Mouse (Mus musculus) spleen, embryonic (tissue): ENCODE results near the gene Aldh1a1.
"Not testable (repeated sequence)": the region's sequence is repeated elsewhere in the genome, so short reads cannot be mapped to it uniquely, and the experiment has no call there.

Experiments
- CTCF ChIA-PET: fragments of 350-600 bp; sonication (Branson Sonifier 250); formaldehyde crosslinking; loops from one replicate; lab custom pipeline; 2022; lab: Charles Lee

Aldh1a1 gene

DNA sequence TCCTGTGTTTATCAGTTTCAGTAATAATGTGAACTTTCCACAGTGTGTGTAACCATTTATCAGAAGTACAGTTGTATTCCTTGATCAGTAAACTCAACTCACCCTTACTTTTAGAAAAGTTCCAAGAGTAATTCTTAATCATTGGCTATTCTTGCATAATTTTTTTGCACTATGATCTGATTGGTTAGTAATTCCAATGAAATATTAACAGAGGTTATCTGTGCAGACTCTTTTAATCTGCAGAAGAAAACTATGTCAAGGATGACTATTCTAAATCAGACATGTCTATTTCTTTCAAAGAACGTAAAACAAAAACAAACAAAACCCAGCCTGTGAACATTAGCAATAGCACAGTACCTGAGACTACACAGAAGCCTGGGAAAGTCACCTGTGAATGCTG is 62.9 kb downstream of the Aldh1a1 start:
- CTCF ChIA-PET = no interaction called here

DNA sequence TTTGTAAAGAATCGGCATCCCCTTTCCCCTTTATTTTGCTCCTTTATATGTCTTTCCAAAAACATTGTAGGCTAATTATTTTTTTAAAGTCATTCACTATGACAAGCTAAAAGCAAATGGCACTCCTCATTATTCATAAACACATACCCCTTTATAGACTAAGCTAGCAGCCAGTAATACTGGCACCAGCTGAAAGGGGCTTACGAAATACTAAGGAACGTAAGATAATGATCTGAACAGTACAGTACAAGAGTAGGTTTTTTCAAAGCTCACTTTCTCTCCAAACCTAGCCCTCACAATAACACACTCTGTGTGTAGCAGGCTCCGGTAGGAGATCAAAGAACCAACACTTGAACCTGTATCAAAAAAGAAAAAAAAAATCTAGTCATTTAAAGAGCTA is 64.7 kb downstream of the Aldh1a1 start:
- CTCF ChIA-PET = no interaction called here

DNA sequence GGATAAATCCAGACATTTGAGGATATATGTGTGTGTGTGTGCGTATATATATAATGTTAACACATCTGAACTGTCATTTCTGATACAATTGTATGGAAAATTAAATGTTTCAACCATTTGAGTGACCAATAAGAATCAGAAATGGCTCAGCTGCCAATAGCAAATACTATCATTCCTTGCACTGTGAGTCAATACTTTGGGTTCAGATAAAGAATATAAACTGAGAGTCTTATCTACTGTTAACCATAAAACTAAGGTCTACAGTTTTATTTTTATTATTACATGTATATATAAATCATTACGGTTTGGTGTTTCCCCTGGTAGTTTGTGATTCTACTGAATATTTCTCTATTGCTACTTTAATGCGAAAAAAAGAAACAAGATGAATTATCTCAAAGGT is 65.6 kb downstream of the Aldh1a1 start:
- CTCF ChIA-PET = no interaction called here

DNA sequence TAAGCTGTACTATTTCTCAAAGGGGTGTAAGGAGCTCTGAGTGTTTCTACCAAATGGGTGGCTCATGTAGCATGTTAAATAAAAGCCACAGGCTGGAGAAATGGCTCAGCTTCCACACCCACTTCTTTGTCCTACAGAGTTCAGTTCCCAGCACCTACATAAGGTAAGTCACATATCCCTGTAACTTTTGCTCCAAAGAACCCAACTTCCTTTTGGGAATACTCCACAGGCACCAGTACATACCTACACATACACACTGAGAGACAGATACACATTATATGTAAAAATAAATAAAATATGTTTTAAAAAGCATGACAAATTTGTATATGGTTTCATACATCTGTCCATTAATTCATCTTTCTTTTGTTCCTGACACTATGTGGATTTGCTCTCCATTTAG is 66.0 kb downstream of the Aldh1a1 start:
- CTCF ChIA-PET = no interaction called here

DNA sequence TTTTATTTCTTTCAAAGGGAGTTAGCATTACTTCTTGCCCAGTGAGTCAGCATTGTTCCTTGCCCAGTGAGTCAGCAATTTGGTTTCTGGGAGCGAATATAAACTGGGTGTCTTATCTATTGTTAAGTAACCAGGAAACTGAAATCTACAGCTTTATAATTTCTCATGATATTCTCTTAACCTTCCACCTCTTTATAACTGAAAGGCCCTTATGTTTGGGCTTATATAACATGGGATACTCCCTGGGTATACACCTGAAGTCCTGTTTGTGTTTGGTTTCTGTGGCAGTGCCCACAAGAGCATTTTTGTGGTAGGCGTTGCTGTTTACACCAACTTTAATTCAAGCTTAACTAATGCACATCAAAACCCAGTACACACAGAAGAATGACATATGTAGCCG is 66.4 kb downstream of the Aldh1a1 start:
- CTCF ChIA-PET = no interaction called here

DNA sequence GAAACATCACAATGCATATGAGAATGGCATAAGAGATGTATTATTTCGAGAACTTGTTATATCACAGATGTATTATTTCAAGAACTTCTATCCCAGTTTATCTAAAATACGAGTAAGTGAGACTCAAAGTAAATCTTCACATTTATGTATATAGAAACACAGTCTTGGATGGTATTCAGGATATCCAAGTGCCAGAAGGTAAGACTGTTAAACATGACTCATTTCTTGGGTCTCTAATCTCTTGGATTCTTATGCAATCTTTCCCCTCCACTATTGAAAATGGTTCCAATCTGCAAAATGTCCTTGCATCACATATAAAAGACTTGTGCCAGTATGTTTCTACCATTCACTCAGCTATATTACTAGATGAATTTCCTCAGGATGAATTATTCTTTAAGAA is 67.4 kb downstream of the Aldh1a1 start:
- CTCF ChIA-PET = no interaction called here

DNA sequence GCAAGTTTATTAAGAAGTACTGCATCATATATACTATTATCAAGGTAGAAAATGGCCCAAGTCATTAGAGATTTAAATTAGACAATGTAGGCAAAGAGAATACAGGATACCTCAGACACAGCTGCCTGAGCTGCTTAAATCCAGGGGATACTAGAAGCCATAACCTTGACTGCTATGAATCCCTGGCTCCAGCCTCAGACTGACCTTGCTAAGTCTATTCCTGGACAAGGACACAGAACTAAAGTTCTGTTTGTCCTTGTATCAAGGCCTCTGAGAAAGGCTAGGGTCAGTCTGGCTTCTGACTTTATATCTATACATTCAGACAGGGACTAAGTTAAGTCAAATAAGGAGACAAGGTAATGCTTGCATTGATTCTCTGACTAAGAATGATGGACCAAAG is 69.9 kb downstream of the Aldh1a1 start:
- CTCF ChIA-PET = no interaction called here

DNA sequence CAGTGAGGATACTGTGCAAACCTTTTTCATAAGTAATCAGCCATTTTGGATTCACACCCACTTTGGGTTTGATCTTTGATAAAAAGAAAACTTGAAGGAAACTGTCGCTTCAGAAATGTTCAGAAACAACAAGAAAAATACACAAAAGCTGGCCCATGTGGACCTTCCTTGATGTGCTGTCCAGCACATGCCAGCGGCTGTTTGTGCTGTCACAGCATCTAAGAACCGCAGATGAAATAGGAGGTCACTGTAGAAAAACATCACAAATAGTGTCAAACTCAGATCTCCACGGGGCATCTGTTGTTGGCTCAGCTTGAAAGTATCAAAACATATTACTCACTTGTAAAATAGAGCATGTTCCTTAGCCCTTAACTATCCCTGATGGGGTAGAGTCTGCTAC is 73.8 kb downstream of the Aldh1a1 start:
- CTCF ChIA-PET = no interaction called here

DNA sequence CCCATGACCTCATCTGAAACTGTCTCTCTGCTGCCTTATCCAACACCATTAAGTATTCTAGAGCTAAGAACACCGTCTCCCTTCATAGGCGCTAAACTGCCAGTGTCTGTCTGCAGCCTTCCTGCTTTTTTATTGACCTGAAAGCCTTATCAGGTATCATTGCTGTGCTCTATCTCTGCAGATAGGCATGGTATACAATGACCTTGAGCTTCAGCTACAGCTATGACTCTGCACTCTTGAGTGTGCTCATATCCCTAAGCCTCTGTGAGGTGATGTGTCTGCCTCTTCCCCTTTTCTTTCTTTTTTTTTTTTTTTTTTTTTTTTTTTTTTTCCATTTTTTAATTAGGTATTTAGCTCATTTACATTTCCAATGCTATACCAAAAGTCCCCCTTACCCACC is 74.5 kb downstream of the Aldh1a1 start:
- CTCF ChIA-PET = no interaction called here

DNA sequence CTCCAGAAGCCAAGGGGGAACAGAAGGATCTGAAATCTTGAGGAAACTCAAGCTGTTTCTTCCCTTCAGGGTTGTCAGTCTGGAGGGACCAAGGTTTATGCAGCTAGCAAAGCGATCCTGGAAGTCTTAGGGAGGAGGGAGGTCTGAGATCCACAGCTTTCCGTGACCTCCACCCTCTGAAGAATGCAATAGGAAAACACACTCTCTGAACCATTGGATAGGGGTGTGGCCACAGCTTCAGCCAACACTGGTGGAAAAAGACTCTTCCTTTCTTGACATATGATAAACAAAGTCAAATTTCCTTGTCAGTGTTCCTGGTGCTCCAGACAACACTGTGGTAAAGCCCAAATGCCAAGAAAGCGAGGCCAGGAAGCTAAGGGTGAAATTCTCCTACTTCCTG is 84.5 kb downstream of the Aldh1a1 start:
- CTCF ChIA-PET = no interaction called here

DNA sequence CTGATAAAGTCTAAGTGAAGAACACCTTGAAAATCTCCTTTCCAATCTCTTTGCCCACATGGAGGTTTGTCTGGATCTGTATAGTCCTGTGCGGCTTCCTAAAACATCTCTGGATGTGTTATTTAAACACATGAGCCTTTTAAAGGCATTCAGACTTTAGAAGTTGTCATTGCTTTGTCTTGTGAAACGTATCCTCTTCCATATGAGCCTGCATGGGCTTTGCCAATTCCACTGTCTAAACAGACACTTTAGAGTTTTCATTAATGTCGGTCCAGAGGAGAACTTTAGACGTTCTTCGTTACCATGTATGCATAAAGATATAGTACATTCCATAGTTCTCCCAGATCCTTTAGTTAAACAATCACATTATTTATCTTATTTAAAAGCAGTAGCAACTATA is 84.9 kb downstream of the Aldh1a1 start:
- CTCF ChIA-PET = no interaction called here

DNA sequence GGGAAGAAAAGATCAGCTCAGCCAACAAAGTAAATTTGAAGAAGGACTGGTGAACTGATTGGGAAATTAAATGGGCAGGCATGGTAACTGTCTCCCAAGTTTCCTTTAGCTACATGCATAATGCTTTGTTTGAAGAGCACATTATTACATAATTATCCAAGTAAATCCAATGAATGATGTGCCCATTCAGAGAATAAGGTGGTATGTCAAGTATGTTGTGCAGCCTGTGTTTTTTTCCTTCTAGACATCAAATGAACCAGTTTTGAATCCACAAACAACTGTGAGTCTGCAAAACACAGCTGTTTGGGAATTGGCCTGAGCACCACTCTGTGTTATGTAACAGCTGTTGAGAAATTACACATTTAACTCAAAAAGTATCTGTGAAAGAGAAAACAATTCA is 107.4 kb downstream of the Aldh1a1 start:
- CTCF ChIA-PET = no interaction called here

DNA sequence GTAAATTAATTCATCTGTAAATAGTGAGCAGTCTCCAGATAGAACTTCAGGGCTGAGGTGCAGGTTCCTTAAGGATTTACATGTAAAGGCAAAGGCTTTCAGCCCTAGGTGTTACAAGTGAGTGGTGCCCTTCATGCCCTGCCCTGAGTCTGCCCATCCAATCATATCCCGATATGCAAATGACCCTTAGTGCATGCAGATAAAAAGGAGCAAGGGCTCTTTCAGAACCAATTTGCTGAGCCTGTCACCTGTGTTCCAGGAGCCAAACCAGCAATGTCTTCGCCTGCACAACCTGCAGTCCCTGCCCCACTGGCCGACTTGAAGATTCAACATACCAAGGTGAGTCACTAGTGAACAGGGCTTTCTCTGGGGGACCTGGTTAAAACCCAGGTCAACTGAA is 109.2 kb downstream of the Aldh1a1 start:
- CTCF ChIA-PET = no interaction called here

DNA sequence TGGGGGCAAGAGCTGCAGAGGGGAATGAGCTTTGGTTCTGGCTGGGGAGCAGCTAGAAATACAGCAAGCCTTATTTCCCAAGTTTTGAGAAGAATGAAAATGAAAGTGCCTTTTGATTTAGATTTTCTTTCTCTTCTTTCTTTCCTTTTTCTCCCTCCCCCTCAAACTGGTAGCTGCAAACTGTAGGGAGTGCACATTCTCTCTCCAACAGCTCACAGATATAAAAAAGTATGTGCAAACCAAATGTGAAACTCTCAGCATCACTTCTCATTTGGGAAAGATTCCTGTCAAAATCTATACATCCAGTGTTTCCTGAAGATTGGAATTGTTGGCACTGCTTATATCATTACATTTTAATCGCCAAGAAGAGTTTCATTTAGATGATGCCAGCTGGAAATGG is 110.7 kb downstream of the Aldh1a1 start:
- CTCF ChIA-PET = no interaction called here

DNA sequence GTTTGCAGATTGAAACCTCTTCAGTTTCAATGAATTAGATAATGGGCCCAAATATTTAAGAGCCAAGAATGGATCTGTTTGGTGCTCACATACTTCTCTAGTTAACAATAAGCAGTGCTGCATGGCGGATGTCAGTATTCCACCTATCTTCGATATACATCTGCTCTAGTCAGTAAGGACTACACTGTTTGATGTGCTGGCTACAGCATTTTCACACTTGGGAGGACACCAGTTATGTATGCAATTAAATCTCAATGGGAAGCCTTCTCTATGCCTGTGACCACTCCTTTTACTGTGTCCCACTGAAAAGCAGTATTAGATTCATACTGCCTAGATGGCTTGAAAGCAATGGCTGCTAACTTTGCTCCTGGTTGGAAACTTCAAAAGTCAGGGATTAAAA is 111.4 kb downstream of the Aldh1a1 start:
- CTCF ChIA-PET = no interaction called here

DNA sequence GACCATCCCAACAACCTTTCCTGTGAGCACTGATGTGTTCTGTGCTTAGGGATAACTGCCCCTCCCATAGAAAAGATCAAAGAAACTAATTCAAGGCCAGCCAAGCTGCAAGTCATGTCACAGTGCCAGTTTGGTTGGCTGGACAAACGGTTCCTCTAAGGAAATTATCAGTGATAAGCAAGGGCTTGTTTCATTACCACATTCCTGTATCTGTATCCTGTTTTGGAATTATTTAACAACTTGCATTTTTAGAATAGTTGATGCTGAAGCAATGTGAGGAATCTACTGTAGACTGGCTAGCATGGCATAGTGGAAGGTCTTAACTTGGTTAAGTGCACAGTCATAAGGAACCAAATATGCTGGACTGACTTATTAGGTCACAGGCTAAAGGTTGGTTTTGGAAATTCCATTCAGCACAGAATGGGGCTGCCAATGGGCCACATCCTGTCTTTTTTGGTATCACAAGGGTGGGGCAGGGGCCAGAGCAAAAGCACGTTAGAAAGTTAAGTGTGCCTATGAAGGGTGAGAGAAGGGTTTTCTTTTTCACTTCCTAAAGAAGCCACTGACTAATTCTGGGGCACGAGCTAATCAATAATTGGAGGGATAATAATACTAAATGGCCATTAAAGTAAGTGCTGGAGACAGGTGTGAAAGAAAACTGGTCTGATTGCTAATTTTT is 121.9 kb downstream of the Aldh1a1 start:
- CTCF ChIA-PET = no interaction called here

DNA sequence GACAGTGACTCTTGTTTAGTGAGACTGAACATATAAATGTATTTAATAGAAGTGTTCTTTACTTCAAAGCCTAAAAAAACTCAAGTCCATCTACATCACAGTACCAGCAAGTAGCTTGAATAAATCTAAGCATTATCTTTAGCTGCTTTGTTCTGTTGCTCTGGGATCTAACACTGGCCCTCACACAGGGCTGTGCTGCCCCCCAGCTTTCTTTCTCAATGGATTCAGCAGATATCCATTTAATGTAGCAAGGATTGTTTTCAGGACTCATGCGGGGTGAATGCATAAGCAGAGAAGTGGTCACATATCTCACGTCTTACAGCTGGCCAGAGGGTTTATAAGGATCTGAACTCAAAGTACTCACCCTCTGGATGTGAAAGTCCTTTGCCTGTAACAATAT is 129.9 kb downstream of the Aldh1a1 start:
- CTCF ChIA-PET = no interaction called here

DNA sequence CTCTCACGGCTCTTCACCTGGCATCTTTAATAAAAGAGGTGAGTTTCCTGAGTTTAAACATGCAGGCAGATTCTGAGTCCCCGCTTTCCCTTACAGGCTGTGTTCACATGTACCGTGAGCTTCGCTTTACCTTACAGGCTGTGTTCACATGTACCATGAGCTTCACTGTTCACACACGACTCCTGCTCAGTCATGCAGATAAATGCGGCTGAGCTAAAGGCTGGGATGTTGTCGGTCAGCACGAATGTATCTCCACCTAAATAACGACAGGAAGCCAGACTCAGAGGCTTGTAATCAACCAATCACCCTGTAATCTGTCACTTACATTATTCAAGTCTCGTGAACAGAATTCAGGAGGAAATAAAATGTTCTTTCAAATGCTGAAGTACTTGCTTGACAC is 130.9 kb downstream of the Aldh1a1 start:
- CTCF ChIA-PET = no interaction called here

DNA sequence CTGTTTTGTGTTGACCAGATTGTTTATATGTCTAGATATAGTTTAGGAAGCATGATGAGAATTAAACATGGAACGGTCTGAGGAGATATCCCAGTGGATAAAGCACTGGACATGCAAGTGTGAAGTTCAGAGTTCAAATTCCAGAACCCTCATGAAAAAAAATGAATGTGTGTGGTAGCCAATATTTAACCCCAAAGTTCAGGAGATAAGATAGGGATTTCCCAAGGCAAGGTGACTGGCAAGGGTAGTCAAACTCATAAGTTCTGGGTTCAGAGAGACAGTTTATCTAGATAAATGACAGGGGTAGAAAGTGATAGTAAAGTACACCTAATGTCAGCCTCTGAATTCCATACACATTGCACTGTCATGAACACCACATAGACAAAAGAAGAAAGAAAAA is 138.5 kb downstream of the Aldh1a1 start:
- CTCF ChIA-PET = no interaction called here

DNA sequence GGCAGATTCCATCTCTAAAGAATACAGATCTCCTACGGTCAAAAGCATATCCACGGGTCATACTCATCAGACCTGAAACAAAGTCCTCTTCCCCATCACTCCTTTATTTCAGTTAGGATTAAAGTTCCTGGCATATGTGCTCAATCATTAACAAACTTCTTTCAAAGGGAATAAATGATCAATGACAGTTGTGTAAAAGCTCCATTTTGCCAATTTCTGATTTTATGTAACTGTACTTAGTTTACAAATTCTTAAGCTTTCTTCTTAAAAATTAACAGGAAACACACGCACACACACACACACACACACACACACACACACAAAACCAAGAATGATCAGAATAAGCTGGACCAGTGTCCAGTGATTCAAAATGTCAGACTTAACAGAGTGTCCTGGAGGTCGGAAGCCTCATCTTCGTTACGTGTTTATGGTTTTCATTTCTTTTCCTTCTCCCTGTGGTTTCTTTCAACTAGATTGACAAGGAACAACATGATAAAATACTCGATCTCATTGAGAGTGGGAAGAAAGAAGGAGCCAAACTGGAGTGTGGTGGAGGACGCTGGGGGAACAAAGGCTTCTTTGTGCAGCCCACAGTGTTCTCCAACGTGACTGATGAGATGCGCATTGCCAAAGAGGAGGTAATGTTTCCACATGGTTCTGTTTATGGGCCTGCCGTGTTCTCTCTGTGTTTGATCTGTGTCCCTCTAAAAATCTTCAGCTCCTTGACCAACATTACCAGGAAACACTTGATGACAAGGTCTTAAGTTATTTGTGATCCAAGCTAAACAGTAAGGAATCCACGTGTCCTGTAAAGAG is 141.6 kb downstream of the Aldh1a1 start:
- CTCF ChIA-PET = no interaction called here

DNA sequence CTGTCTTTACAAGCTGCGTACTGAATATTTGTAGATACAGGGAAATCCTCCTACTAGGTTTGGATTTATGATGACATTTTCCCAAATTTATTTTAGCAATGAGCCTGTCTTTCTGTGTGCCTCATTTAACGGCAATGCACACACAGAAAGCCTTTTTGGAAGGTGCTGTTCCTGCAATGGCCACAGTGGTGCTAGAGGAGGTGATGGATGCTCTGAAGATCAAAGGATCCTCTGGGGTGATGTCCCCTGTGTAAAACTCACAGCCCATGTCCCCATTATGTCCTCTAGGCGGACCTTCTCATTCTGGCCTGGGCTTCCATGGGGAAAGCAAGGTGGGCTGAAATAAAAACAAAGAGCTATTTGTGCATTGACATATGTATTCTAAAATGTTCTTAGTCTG is 151.8 kb downstream of the Aldh1a1 start:
- CTCF ChIA-PET = no interaction called here

DNA sequence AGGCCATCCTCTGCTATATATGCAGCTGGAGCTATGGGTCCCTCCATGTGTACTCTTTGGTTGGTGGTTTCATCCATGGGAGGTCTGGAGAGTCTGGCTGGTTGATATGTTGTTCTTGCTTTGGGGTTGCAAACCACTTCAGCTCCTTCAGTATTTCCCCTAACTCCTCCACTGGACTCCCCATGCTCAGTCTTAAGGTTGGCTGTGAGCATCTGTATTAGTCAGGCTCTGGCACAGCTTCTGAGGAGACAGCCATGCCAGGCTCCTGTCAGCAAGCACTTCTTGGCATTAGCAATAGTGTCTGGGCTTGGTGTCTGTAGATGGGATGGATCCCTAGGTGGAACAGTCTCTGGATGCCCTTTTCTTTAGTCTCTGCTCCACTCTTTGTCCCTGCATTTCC is 155.0 kb downstream of the Aldh1a1 start:
- CTCF ChIA-PET = not testable (repeated sequence)

DNA sequence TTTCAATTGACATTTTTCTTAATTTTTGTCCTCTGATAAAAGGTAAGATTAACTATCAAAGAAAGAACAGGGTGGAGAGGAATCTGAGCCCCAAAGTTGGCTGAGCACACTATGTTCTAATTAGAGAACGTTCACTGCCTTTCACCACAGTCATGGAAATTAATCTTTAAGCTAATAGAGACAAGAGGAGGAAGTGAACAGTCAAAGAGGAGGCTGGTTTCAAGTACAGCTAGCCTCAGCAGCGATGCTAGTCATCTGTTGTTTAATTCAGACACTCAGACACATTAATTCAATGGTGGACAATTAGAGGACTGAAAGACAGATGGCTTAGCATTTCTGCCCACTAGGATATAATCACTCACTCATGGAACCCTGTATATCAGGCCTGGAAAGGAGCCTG is 157.5 kb downstream of the Aldh1a1 start:
- CTCF ChIA-PET = no interaction called here
